Mouse (Mus musculus): ENCODE measurements at regions not wholly inside any gene's neighbourhood (a gene's known extent, or its start where the extent isn't known, plus 50 kb on each side); places are given as distances from the start of the nearest gene placed in this dataset.

- Histone ChIP-seq H3K27me3 (ENCODE audit: insufficient read depth, poor library complexity, severe bottlenecking) (no peaks in the 10 kb centered on the region), H3K4me1 (replicated peaks) (no peaks in the 10 kb centered on the region), H3K27ac (no peak overlapping the region), H3K4me3 (no peak overlapping the region), H3K9me3 (no peaks in the 10 kb centered on the region), H3K36me3 (no peaks in the 10 kb centered on the region)
- DNase-seq (ENCODE audit: low spot score) = no peak
- 85% methylated on average over 3 of the region's 3 CpGs for WGBS
Measured at GRCm38 (mm10) chr8:78877423-78877822, 56.5 kb upstream of the Lsm6 start.

GRCm38 (mm10) chr8:78889708-78890107 is 68.8 kb upstream of the Lsm6 start:
- Histone ChIP-seq H3K9me3 (no peaks in the 10 kb centered on the region), H3K36me3 (no peaks in the 10 kb centered on the region), H3K4me3 (no peak overlapping the region), H3K27me3 (ENCODE audit: insufficient read depth, poor library complexity, severe bottlenecking) (no peaks in the 10 kb centered on the region), H3K27ac (no peak overlapping the region), H3K4me1 (replicated peaks) (no peaks in the 10 kb centered on the region)
- no peak for DNase-seq (ENCODE audit: low spot score)
- WGBS = 92% methylated on average over 6 of the region's 6 CpGs

DNA sequence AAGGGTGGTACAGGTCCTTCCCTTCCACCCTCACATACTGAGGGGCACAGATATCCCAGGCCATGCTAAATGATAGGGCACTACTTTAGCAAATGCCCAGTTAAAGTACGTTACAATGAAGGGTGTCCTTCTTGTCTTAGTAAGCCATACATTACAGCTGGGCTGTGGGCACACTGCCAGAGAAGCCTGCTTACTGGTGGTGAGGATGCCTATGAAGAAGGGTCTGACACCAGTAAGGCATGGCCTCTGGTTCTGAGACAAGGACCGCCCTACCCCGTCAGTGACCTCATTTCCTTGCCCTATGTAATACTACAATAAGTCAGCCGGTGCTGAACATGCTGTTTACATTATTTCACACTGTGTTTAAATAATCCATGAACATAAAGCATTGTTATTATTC is 69.6 kb upstream of the Lsm6 start:
- H3K4me1 ChIP-seq (replicated peaks) = no peaks in the 10 kb centered on the region
- no peak overlapping the region for H3K27ac ChIP-seq
- H3K36me3 ChIP-seq = no peaks in the 10 kb centered on the region
- DNase-seq (ENCODE audit: low spot score) = no peak
- WGBS = 86% methylated on average over 4 of the region's 4 CpGs
- H3K4me3 ChIP-seq = no peak overlapping the region
- no peaks in the 10 kb centered on the region for H3K9me3 ChIP-seq
- no peaks in the 10 kb centered on the region for H3K27me3 ChIP-seq (ENCODE audit: insufficient read depth, poor library complexity, severe bottlenecking)

DNA sequence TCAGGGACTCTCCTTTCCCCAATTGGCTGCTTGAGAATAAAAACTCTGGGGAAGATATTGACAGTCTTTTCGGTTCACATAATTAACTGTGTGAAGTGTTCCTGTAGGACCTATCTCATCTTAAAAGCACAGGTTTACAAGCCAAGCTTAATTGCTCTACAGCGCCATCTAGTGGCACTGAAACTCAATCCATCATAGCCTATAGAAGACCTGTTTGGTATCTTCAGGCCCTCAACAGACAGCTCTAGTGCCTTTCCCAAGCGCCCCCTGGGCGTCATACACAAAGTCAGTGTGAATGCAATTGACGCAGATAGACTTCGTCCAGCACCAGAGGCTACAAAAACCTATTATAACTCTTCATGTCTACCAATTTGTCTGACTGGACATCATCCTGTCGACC is 78.9 kb upstream of the Lsm6 start:
- H3K9me3 ChIP-seq = no peaks in the 10 kb centered on the region
- 38% methylated on average over 7 of the region's 7 CpGs for WGBS
- H3K36me3 ChIP-seq = no peaks in the 10 kb centered on the region

DNA sequence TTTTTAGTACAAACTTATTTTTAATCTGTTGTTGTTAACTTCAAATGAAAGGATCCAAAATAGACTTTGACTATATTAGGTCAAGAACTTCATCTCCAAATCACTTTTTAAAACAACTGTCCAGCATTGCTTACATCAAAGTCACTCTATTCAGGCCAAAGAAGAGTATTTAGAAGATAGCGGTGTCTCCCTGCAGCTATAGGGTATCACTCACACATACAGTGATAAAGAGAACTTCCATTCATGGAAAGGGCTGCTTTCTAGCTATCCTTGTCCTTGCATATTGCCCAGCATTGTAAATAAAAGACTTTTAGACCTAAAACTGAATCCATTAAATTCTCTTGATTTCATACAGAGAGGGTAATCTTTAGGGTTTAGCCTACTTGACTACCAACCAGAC is 82.1 kb upstream of the Lsm6 start:
- Histone ChIP-seq H3K27me3 (ENCODE audit: insufficient read depth, poor library complexity, severe bottlenecking) (no peaks in the 10 kb centered on the region), H3K9me3 (no peaks in the 10 kb centered on the region), H3K27ac (no peak overlapping the region), H3K4me1 (replicated peaks) (no peaks in the 10 kb centered on the region), H3K4me3 (no peak overlapping the region), H3K36me3 (no peaks in the 10 kb centered on the region)
- WGBS = 95% methylated on average over 1 of the region's 1 CpGs
- DNase-seq (ENCODE audit: low spot score) = no peak

More for the DNA sequence above, 78.9 kb upstream of the Lsm6 start:
- Histone ChIP-seq H3K4me3 (no peak overlapping the region), H3K27me3 (ENCODE audit: insufficient read depth, poor library complexity, severe bottlenecking) (no peaks in the 10 kb centered on the region), H3K4me1 (replicated peaks) (no peaks in the 10 kb centered on the region), H3K27ac (no peak overlapping the region)
- peak; percentile 65 for DNase-seq (ENCODE audit: low spot score)

GRCm38 (mm10) chr8:78907918-78908317 is 87.0 kb upstream of the Lsm6 start:
- no peaks in the 10 kb centered on the region for H3K4me1 ChIP-seq (replicated peaks)
- DNase-seq (ENCODE audit: low spot score) = no peak
- WGBS = 65% methylated on average over 1 of the region's 1 CpGs
- H3K36me3 ChIP-seq = no peaks in the 10 kb centered on the region
- H3K27ac ChIP-seq = no peak overlapping the region
- H3K9me3 ChIP-seq = no peaks in the 10 kb centered on the region
- no peak overlapping the region for H3K4me3 ChIP-seq
- H3K27me3 ChIP-seq (ENCODE audit: insufficient read depth, poor library complexity, severe bottlenecking) = no peaks in the 10 kb centered on the region

GRCm38 (mm10) chr8:78911288-78911873 is 90.4 kb upstream of the Lsm6 start:
- Histone ChIP-seq H3K4me1 (replicated peaks) (no peaks in the 10 kb centered on the region), H3K27ac (no peak overlapping the region), H3K4me3 (no peak overlapping the region), H3K36me3 (no peaks in the 10 kb centered on the region), H3K9me3 (no peaks in the 10 kb centered on the region), H3K27me3 (ENCODE audit: insufficient read depth, poor library complexity, severe bottlenecking) (no peaks in the 10 kb centered on the region)
- WGBS = 92% methylated on average over 11 of the region's 11 CpGs
- DNase-seq (ENCODE audit: low spot score) = no peak

- DNase-seq (ENCODE audit: low spot score) = no peak
- no peaks in the 10 kb centered on the region for H3K4me1 ChIP-seq (replicated peaks)
- WGBS = 46% methylated on average over 5 of the region's 5 CpGs
Measured at GRCm38 (mm10) chr8:78912470-78912869, 91.5 kb upstream of the Lsm6 start.

DNA sequence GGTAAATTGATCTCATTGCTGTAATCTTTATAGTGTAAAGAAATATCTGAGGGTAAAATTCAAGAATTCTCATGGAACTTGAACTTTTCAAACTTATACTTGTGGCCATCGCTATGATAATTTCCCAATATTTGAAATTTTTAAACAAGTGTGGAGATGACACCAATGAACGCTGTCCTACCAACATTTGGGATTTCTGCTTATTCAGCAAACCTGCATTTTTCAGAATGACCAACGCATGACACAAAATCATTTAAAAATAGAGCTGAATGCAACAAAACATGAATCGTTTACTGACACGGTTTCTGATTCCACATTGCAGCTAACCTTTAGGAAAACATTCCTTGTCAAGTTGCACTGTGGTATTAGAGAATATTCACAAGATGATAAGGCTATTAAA is 92.9 kb upstream of the Lsm6 start:
- Histone ChIP-seq H3K27ac (no peak overlapping the region), H3K36me3 (no peaks in the 10 kb centered on the region), H3K27me3 (ENCODE audit: insufficient read depth, poor library complexity, severe bottlenecking) (no peaks in the 10 kb centered on the region), H3K9me3 (no peaks in the 10 kb centered on the region), H3K4me3 (no peak overlapping the region), H3K4me1 (replicated peaks) (no peaks in the 10 kb centered on the region)
- WGBS = 93% methylated on average over 5 of the region's 5 CpGs
- no peak for DNase-seq (ENCODE audit: low spot score)

More at GRCm38 (mm10) chr8:78912470-78912869, 91.5 kb upstream of the Lsm6 start:
- Histone ChIP-seq H3K4me3 (no peak overlapping the region), H3K27ac (no peak overlapping the region), H3K27me3 (ENCODE audit: insufficient read depth, poor library complexity, severe bottlenecking) (no peaks in the 10 kb centered on the region), H3K9me3 (no peaks in the 10 kb centered on the region), H3K36me3 (no peaks in the 10 kb centered on the region)

DNA sequence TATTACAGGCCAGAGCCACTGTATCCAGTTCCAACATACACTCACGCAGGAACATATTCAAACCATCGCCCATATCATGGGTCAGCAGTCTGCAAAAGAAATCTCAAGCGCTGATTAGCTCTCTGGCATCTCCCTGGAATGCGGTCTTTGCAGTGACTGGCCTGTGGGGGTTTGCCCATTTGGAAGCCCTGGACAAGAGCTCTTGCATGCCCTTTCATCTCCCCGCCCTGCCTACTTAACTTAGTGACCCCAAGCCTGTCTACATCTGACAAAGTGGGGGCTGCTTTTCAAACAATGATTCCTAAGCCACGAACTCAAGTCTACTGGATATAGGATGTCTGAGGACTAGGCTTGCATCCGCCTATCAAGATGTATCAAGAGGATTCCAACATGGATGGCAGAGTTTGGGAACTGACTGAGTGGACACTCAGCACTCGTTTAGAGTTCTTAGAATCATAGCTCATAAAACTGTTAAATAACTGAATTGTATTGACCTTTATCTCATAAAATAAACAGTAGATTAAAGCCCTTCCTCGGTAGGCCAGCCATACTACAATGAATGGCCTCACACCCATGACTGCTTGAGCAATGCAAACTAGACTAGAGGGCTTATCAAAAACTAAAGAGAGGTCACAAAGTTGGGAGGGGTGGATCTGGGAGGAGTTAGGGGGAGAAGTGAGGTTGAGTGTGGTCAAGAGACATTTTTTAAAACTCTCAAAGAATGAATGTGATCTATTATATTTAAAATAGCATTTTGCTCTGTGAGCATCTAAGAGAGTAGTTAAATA is 97.4 kb upstream of the Zfp827 start:
- WGBS = 79% methylated on average over 9 of the region's 9 CpGs
- Histone ChIP-seq H3K27me3 (ENCODE audit: insufficient read depth, poor library complexity, severe bottlenecking) (no peaks in the 10 kb centered on the region), H3K27ac (no peak overlapping the region), H3K9me3 (peaks cover 6% of the 10 kb centered on the region; the same call in 1 of the 2 replicates), H3K4me3 (no peak overlapping the region), H3K36me3 (no peaks in the 10 kb centered on the region), H3K4me1 (replicated peaks) (0 out of 2 replicates have a peak, but pooled peaks cover 3% of the 10 kb centered on the region)
- DNase-seq (ENCODE audit: low spot score) = no peak

DNA sequence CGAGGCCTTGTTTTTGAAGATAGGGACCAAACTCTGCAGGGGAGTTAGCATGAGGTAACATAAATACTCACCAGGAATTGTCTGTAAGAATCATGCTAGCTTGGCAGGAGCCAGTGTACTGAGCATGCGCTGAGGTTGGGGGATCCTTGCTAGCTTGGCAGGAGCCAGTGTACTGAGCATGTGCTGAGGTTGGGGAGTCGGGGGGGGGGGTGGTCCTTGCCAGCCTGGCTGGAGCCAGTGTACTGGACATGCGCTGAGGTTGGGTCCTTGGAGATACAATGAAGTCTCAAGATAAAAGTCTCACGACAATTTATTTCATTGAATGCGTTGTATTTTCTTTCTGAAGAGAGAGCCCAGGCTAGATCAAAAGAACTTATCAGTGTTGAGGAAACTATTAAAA is 96.2 kb upstream of the Zfp827 start:
- Histone ChIP-seq H3K4me3 (no peak overlapping the region), H3K27ac (no peak overlapping the region), H3K9me3 (peaks cover 6% of the 10 kb centered on the region; the same call in 1 of the 2 replicates), H3K4me1 (replicated peaks) (0 out of 2 replicates have a peak, but pooled peaks cover 3% of the 10 kb centered on the region), H3K36me3 (no peaks in the 10 kb centered on the region), H3K27me3 (ENCODE audit: insufficient read depth, poor library complexity, severe bottlenecking) (no peaks in the 10 kb centered on the region)
- no peak for DNase-seq (ENCODE audit: low spot score)
- 86% methylated on average over 6 of the region's 6 CpGs for WGBS

DNA sequence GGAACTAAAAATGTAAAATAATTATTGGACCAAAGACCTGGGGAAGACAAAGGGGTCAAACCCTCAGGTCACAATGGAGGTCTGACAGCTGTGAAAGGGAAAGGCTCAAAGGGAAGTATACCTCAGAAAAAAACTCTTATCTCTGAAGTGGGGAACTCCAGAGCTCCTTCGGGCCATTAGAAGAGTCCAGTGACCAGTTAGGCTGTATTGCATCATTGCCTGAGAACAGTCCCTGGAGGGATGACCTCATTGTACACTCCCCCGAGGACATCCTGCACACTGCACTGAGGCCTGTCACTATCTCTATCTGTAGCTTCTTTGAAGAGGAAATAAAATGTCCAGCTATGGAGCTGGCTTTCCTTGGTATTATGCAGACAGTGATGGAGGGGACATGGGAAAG is 88.2 kb upstream of the Zfp827 start:
- Histone ChIP-seq H3K9me3 (no peaks in the 10 kb centered on the region), H3K4me3 (no peak overlapping the region), H3K4me1 (replicated peaks) (no peaks in the 10 kb centered on the region), H3K36me3 (no peaks in the 10 kb centered on the region), H3K27me3 (ENCODE audit: insufficient read depth, poor library complexity, severe bottlenecking) (no peaks in the 10 kb centered on the region), H3K27ac (no peak overlapping the region)
- DNase-seq (ENCODE audit: low spot score) = no peak
- 81% methylated on average over 2 of the region's 2 CpGs for WGBS

GRCm38 (mm10) chr8:78941558-78941957 is 86.7 kb upstream of the Zfp827 start:
- Histone ChIP-seq H3K4me1 (replicated peaks) (no peaks in the 10 kb centered on the region), H3K9me3 (no peaks in the 10 kb centered on the region), H3K27ac (no peak overlapping the region), H3K4me3 (no peak overlapping the region), H3K36me3 (no peaks in the 10 kb centered on the region), H3K27me3 (ENCODE audit: insufficient read depth, poor library complexity, severe bottlenecking) (no peaks in the 10 kb centered on the region)
- 87% methylated on average over 4 of the region's 4 CpGs for WGBS
- DNase-seq (ENCODE audit: low spot score) = no peak
